Mouse (Mus musculus): ENCODE results near the gene Sema3a. TPM values are rescaled to one million over a fixed set of nuclear protein-coding genes. Genes with fewer than 3 reads are reported as not detected.
A peak's percentile ranks its signal among the peaks of the same experiment; 100 is the strongest.
"Not testable (repeated sequence)": the region's sequence is repeated elsewhere in the genome, so short reads cannot be mapped to it uniquely, and the experiment has no call there.

The Sema3a gene
- polyA plus RNA-seq, 1 experiment: 13.3 TPM

- no peak for TF ChIP-seq CTCF (IDR thresholded peaks at IDR 0.05; ENCODE audit: borderline replicate concordance, extremely low read depth, insufficient read depth, insufficient read length)
- no peak for TF ChIP-seq POLR2A (IDR thresholded peaks at IDR 0.05; ENCODE audit: borderline replicate concordance, extremely low read depth, insufficient read depth, insufficient read length, poor library complexity, severe bottlenecking)
- no peak for DNase-seq (ENCODE audit: low read depth)
Measured at GRCm38 (mm10) chr5:13431827-13432226, 306.6 kb downstream of the Sema3a start.

DNA sequence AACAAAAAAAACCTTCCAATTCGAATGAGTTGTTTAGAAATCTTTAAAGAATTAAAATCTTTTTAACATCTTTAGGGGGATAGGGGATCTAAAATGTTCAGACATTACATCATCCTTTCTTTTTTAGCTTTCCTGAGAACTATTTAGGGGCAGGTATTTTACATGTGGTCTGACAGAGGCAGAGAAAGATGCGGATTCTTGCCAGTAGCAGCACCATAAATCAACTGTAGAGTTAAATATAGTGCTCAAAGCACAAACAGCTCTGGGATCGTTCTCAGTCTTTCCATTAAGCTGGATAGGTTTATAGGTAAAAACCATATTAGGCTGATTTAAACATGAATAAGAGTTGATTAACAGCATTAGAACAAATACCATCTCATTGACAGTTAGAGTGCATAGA is 307.4 kb downstream of the Sema3a start:
- TF ChIP-seq CTCF (IDR thresholded peaks at IDR 0.05; ENCODE audit: borderline replicate concordance, extremely low read depth, insufficient read depth, insufficient read length) (no peak), POLR2A (IDR thresholded peaks at IDR 0.05; ENCODE audit: borderline replicate concordance, extremely low read depth, insufficient read depth, insufficient read length, poor library complexity, severe bottlenecking) (no peak)
- no peak for DNase-seq (ENCODE audit: low read depth)

DNA sequence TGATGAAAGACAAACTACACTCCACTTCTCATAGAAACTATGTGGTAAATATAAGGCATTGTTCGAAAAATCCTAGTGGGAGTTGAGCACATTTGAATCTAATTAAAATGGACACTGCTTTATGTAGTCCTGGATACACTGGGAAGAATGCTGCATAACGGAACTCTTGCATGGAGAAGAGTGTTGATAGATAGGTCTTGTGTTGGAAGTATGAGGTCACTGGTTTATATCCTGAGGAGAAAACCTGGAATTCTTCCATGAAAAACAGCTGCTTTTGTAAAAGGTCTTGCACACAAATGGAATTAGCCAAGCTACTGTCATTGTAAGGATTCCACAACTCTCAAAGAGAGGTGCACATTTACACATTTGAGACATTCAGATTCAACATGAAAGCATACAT is 308.1 kb downstream of the Sema3a start:
- no peak for TF ChIP-seq CTCF (IDR thresholded peaks at IDR 0.05; ENCODE audit: borderline replicate concordance, extremely low read depth, insufficient read depth, insufficient read length)
- TF ChIP-seq POLR2A (IDR thresholded peaks at IDR 0.05; ENCODE audit: borderline replicate concordance, extremely low read depth, insufficient read depth, insufficient read length, poor library complexity, severe bottlenecking): no peak
- DNase-seq (ENCODE audit: low read depth): peak; percentile 40

GRCm38 (mm10) chr5:13441112-13441511 is 315.9 kb downstream of the Sema3a start:
- peak; percentile 32 for DNase-seq (ENCODE audit: low read depth)
- TF ChIP-seq CTCF (IDR thresholded peaks at IDR 0.05; ENCODE audit: borderline replicate concordance, extremely low read depth, insufficient read depth, insufficient read length) (no peak), POLR2A (IDR thresholded peaks at IDR 0.05; ENCODE audit: borderline replicate concordance, extremely low read depth, insufficient read depth, insufficient read length, poor library complexity, severe bottlenecking) (no peak)

GRCm38 (mm10) chr5:13460182-13461001 is 335.2 kb downstream of the Sema3a start:
- TF ChIP-seq CTCF (IDR thresholded peaks at IDR 0.05; ENCODE audit: borderline replicate concordance, extremely low read depth, insufficient read depth, insufficient read length) (no peak), POLR2A (IDR thresholded peaks at IDR 0.05; ENCODE audit: borderline replicate concordance, extremely low read depth, insufficient read depth, insufficient read length, poor library complexity, severe bottlenecking) (no peak)
- no peak for DNase-seq (ENCODE audit: low read depth)

DNA sequence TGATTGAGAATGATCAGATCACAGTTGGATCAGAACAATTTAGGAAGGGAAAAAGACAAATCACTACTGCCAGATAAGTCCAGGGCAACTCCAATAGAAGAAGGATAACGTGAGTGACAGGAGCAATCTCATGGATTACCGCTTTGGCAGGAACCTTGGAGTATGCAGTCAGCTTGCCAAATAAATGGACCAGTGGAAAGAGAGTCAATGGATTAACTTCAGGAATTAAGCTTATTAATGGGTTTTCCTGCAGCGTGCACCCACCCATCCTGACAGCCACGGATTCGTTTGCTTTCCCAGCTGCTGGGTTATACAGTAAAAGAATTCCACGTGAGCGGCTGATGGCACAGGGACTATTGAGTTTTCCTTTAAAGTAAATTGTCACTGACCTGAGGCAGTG is 343.6 kb downstream of the Sema3a start:
- TF ChIP-seq POLR2A (IDR thresholded peaks at IDR 0.05; ENCODE audit: borderline replicate concordance, extremely low read depth, insufficient read depth, insufficient read length, poor library complexity, severe bottlenecking): no peak
- TF ChIP-seq CTCF (IDR thresholded peaks at IDR 0.05; ENCODE audit: borderline replicate concordance, extremely low read depth, insufficient read depth, insufficient read length): no peak
- DNase-seq (ENCODE audit: low read depth): peak; percentile 66

DNA sequence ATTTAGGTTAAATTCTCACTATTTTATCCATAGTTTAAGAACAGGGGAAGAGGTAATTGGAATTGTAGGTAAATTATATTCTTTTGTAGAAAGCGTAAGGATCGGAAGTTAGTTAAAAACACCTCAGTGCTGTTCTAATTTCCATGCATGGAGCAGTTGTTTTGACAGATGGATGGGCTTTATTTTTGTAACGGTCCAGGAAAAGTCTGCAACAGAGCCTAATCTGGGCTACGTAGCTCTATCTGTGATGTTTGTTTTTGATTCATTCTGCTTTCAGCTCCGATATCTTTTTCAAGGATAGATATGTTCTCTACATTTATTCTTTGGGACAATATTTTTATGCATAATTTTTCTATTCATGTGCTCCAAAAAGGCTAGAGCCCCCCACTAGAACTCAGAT is 344.2 kb downstream of the Sema3a start:
- DNase-seq (ENCODE audit: low read depth): peak; percentile 48
- TF ChIP-seq CTCF (IDR thresholded peaks at IDR 0.05; ENCODE audit: borderline replicate concordance, extremely low read depth, insufficient read depth, insufficient read length) (no peak), POLR2A (IDR thresholded peaks at IDR 0.05; ENCODE audit: borderline replicate concordance, extremely low read depth, insufficient read depth, insufficient read length, poor library complexity, severe bottlenecking) (no peak)

- TF ChIP-seq CTCF (IDR thresholded peaks at IDR 0.05; ENCODE audit: borderline replicate concordance, extremely low read depth, insufficient read depth, insufficient read length) (no peak), POLR2A (IDR thresholded peaks at IDR 0.05; ENCODE audit: borderline replicate concordance, extremely low read depth, insufficient read depth, insufficient read length, poor library complexity, severe bottlenecking) (no peak)
- DNase-seq (ENCODE audit: low read depth): peak; percentile 96
Measured at GRCm38 (mm10) chr5:13470057-13470905, 345.1 kb downstream of the Sema3a start.

GRCm38 (mm10) chr5:13477653-13478052 is 352.4 kb downstream of the Sema3a start:
- TF ChIP-seq POLR2A (IDR thresholded peaks at IDR 0.05; ENCODE audit: borderline replicate concordance, extremely low read depth, insufficient read depth, insufficient read length, poor library complexity, severe bottlenecking) (no peak), CTCF (IDR thresholded peaks at IDR 0.05; ENCODE audit: borderline replicate concordance, extremely low read depth, insufficient read depth, insufficient read length) (no peak)
- peak; percentile 71 for DNase-seq (ENCODE audit: low read depth)

DNA sequence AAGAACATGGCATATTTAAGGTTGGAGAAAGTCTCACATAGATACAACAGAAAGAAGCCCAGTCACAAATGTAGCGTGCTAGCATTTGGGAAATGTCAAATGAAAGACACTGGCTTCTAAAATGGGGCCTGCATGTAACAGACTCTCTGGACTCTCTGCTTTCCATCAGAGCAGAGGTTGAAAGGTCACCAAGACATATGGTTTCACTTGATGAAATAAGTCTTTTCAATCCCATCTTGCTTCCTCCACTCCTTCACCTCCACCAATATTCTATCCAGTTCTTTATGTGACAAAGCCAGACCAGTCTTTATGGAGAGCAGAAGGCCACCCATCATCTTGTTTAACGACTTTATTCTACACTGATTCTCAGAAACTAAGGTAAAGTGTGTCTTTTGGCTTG is 363.5 kb downstream of the Sema3a start:
- no peak for TF ChIP-seq POLR2A (IDR thresholded peaks at IDR 0.05; ENCODE audit: borderline replicate concordance, extremely low read depth, insufficient read depth, insufficient read length, poor library complexity, severe bottlenecking)
- no peak for TF ChIP-seq CTCF (IDR thresholded peaks at IDR 0.05; ENCODE audit: borderline replicate concordance, extremely low read depth, insufficient read depth, insufficient read length)
- no peak for DNase-seq (ENCODE audit: low read depth)

- DNase-seq (ENCODE audit: low read depth): not testable (repeated sequence)
Measured at GRCm38 (mm10) chr5:13495967-13496366, 370.8 kb downstream of the Sema3a start.

Measured in brain, embryonic 14.5 days (tissue).